Mouse (Mus musculus) embryonic facial prominence, embryonic 12.5 days (tissue): ENCODE measurements around the gene Tnfaip8l1. TPM values are rescaled to one million over a fixed set of nuclear protein-coding genes. Genes with fewer than 3 reads are reported as not detected.
A peak's percentile ranks its signal among the peaks of the same experiment; 100 is the strongest.

Experiments
- ATAC-seq: fragments of 200-750 bp; cut with Nextera tagmentation; 2 replicates; pipeline ENCODE4 v1.8.0; 2017; ENCODE audit not compliant: insufficient number of reproducible peaks, insufficient read depth, low FRiP score, low TSS enrichment
- H3K27ac ChIP-seq: fragments of 300-500 bp; sonication (generic); 2 replicates; pipeline ENCODE4 v1.5.1; 2016; ENCODE audit warnings: mild to moderate bottlenecking
- H3K27me3 ChIP-seq: fragments of 300-500 bp; sonication (generic); 2 replicates; pipeline ENCODE4 v1.6.1; 2016; ENCODE audit warnings: mild to moderate bottlenecking, moderate library complexity
- H3K36me3 ChIP-seq: fragments of 300-500 bp; sonication (generic); 2 replicates; pipeline ENCODE4 v1.6.1; 2016; ENCODE audit warnings: mild to moderate bottlenecking
- H3K4me1 ChIP-seq: fragments of 300-500 bp; sonication (generic); 2 replicates; pipeline ENCODE4 v1.6.1; 2016
- H3K4me2 ChIP-seq: fragments of 300-500 bp; sonication (generic); replicated peaks from 2 replicates; pipeline ENCODE4 v1.6.1; 2016; ENCODE audit warnings: mild to moderate bottlenecking, moderate library complexity
- H3K4me3 ChIP-seq: fragments of 300-500 bp; sonication (generic); 2 replicates; pipeline ENCODE4 v1.5.1; 2016; ENCODE audit warnings: mild to moderate bottlenecking
- H3K9ac ChIP-seq: fragments of 300-500 bp; sonication (generic); 2 replicates; pipeline ENCODE4 v1.6.1; 2016; ENCODE audit warnings: mild to moderate bottlenecking, moderate library complexity
- H3K9me3 ChIP-seq: fragments of 300-500 bp; sonication (generic); 2 replicates; pipeline ENCODE4 v1.6.1; 2016; ENCODE audit warnings: mild to moderate bottlenecking, moderate library complexity
- WGBS: fragments of 180-500 bp; shearing (Covaris S2); methylation state at CpG from one replicate; pipeline ENCODE4 v1.1.7; 2016; 5-methylcytosine and 5-hydroxymethylcytosine counted together
- polyA plus RNA-seq: library from polyadenylated mRNA; unstranded; fragments of >200 nt; fragmentation: Nextera tagmentation; extraction: Ambion mirVana; gene quantifications from 2 replicates; pipeline ENCODE4 v1.2.1, GENCODE M21; 2016

The Tnfaip8l1 gene
- polyA plus RNA-seq, 1 experiment from 2014 or later: 13.0 TPM

GRCm38 (mm10) chr17:56125276-56125630, 37.0 kb upstream of the Tnfaip8l1 start:
- WGBS: 77% methylated on average over 4 of the region's 4 CpGs
- H3K27me3 ChIP-seq: peaks cover 46% of the 10 kb centered on the region

GRCm38 (mm10) chr17:56126175-56126574, 36.1 kb upstream of the Tnfaip8l1 start:
- no peak overlapping the region for H3K4me3 ChIP-seq
- H3K4me1 ChIP-seq: peaks cover 9% of the 10 kb centered on the region
- H3K4me2 ChIP-seq: no peak overlapping the region
- H3K9ac ChIP-seq: no peak overlapping the region
- no peak overlapping the region for H3K27ac ChIP-seq
- 63% methylated on average over 11 of the region's 11 CpGs for WGBS
- no peaks in the 10 kb centered on the region for H3K36me3 ChIP-seq
- ATAC-seq: no peak
- peaks cover 37% of the 10 kb centered on the region for H3K27me3 ChIP-seq
- peaks cover 15% of the 10 kb centered on the region for H3K9me3 ChIP-seq

More at GRCm38 (mm10) chr17:56125276-56125630, 37.0 kb upstream of the Tnfaip8l1 start:
- H3K4me1 ChIP-seq: peaks cover 13% of the 10 kb centered on the region
- H3K9me3 ChIP-seq: peaks cover 15% of the 10 kb centered on the region
- no peaks in the 10 kb centered on the region for H3K36me3 ChIP-seq
- no peak overlapping the region for H3K4me2 ChIP-seq
- no peak for ATAC-seq
- no peak overlapping the region for H3K4me3 ChIP-seq
- H3K9ac ChIP-seq: no peak overlapping the region
- H3K27ac ChIP-seq: no peak overlapping the region

- ATAC-seq: no peak
- no peaks in the 10 kb centered on the region for H3K36me3 ChIP-seq
- H3K4me1 ChIP-seq: peaks cover 9% of the 10 kb centered on the region
- WGBS: 87% methylated on average over 15 of the region's 15 CpGs
- no peak overlapping the region for H3K4me3 ChIP-seq
- H3K9ac ChIP-seq: no peak overlapping the region
- H3K27me3 ChIP-seq: peaks cover 16% of the 10 kb centered on the region
- H3K27ac ChIP-seq: no peak overlapping the region
- no peak overlapping the region for H3K4me2 ChIP-seq
- H3K9me3 ChIP-seq: peaks cover 2% of the 10 kb centered on the region; the same call in 1 of the 2 replicates
Observed at GRCm38 (mm10) chr17:56128246-56128645, 34.0 kb upstream of the Tnfaip8l1 start.

- Histone ChIP-seq H3K9me3 (no peaks in the 10 kb centered on the region), H3K4me2 (no peak overlapping the region), H3K27me3 (0 out of 2 replicates have a peak, but pooled peaks cover 5% of the 10 kb centered on the region), H3K4me1 (peaks cover 25% of the 10 kb centered on the region), H3K27ac (no peak overlapping the region), H3K9ac (no peak overlapping the region), H3K36me3 (no peaks in the 10 kb centered on the region), H3K4me3 (no peak overlapping the region)
- 88% methylated on average over 10 of the region's 10 CpGs for WGBS
- no peak for ATAC-seq
Observed at GRCm38 (mm10) chr17:56131136-56131535, 31.1 kb upstream of the Tnfaip8l1 start.

DNA sequence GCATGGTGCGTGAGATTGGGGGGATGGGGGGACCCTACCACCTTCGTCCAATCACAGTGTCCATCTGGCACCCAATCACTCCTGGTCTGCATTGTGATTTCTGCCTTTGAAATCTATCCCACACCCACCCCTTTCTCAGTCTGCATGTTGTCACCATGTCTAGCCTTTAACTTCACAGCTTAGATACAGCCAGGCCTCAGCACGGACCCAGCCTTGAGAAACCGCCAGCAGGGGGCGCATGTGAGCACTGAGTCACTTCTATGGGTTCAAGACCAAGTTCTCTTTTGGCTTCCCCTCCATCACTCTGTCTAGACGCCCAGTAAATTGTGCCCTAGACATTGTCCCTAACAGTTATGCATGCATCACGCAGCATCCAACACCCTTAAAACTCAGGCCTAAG, 30.5 kb upstream of the Tnfaip8l1 start:
- WGBS: 44% methylated on average over 7 of the region's 7 CpGs
- H3K4me3 ChIP-seq: no peak overlapping the region
- ATAC-seq: no peak

DNA sequence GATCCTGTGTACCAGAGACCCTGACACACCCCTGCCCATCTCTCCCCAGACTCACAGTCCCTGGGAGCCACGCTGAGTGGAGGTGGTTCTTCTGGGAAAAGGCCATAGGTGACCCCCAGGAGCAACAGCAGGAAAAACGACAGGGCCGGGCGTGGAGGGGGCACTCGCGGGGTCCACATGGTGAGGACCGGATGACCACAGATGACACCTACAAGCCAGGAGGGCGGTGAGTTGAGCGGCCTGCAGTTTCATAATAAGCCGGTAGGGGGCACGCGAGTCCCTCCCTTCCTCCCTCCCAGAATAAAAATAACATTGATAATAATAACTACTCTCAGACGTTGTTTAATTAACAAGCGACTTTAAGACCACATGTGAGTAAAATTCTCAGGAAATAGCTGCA, 29.6 kb upstream of the Tnfaip8l1 start:
- 5% methylated on average over 14 of the region's 14 CpGs for WGBS
- peaks cover 25% of the 10 kb centered on the region for H3K4me1 ChIP-seq
- H3K9ac ChIP-seq: no peak overlapping the region; the same call in 1 of the 2 replicates
- no peak overlapping the region for H3K27ac ChIP-seq
- ATAC-seq: no peak
- H3K36me3 ChIP-seq: no peaks in the 10 kb centered on the region
- peaks cover 12% of the 10 kb centered on the region; the same call in 1 of the 2 replicates for H3K27me3 ChIP-seq
- H3K4me3 ChIP-seq: no peak overlapping the region
- no peaks in the 10 kb centered on the region for H3K9me3 ChIP-seq
- no peak overlapping the region for H3K4me2 ChIP-seq

More for the DNA sequence above, 30.5 kb upstream of the Tnfaip8l1 start:
- H3K36me3 ChIP-seq: no peaks in the 10 kb centered on the region
- no peak overlapping the region for H3K9ac ChIP-seq
- H3K4me2 ChIP-seq: no peak overlapping the region
- H3K27ac ChIP-seq: no peak overlapping the region
- H3K4me1 ChIP-seq: peaks cover 25% of the 10 kb centered on the region
- 0 out of 2 replicates have a peak, but pooled peaks cover 5% of the 10 kb centered on the region for H3K27me3 ChIP-seq
- no peaks in the 10 kb centered on the region for H3K9me3 ChIP-seq

DNA sequence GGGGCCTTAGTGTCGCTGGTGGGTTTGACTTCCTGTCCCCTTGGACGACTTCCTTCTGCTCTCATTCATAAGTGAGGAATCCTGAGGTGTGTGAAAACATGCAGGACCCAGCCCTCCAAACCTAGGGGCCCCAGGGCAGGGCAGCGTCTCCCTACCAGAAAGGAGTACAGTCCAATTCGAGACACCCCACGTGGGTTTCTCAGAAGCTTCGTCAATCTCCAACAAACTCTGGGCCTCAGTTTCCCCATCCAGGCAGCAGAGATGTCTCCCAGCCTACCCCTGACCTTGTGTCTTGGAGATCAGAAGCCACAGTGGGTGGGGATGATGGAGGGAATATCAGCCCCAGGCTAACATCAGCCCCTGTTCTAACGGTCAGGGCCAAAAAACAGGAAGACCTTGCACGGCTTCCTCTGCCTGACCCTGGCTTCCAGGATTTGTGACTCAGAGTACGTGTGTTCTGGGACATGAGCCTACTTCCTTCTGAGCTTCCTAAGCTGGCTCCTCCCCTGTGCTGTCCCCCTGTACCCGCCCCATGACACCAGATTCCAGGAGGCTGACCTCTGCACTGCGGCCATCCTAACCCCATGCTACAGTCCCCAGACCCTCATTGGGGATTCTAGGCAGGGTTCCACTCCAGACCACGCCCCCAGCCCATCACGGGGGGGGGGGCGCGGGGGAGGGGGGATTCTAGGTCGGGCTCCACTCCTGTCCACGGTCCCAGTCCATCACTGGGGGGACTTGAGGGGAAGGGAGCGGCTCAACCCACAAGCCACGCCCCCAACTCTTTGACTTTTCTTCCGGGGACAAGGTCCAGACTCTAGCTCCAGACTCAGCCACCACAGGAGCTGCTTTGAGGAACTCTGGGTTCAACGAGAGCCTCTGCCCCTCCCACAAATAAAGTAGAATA, 28.6 kb upstream of the Tnfaip8l1 start:
- WGBS: 23% methylated on average over 17 of the region's 21 CpGs
- Histone ChIP-seq H3K9ac (no peak overlapping the region), H3K4me3 (peak overlapping the region; percentile 23), H3K27me3 (peaks cover 21% of the 10 kb centered on the region), H3K36me3 (no peaks in the 10 kb centered on the region), H3K27ac (0 out of 2 replicates have a peak overlapping the region, but pooled peaks have one; percentile 17), H3K9me3 (no peaks in the 10 kb centered on the region), H3K4me1 (peaks cover 30% of the 10 kb centered on the region), H3K4me2 (peak overlapping the region; percentile 49)
- 0 out of 2 replicates have a peak, but pooled peaks have one; percentile 35 for ATAC-seq

GRCm38 (mm10) chr17:56134463-56134971, 27.8 kb upstream of the Tnfaip8l1 start:
- Histone ChIP-seq H3K4me2 (peak overlapping the region; percentile 49), H3K27me3 (peaks cover 29% of the 10 kb centered on the region), H3K4me3 (peak overlapping the region; percentile 23), H3K9ac (no peak overlapping the region), H3K4me1 (peaks cover 34% of the 10 kb centered on the region), H3K36me3 (no peaks in the 10 kb centered on the region), H3K27ac (no peak overlapping the region), H3K9me3 (no peaks in the 10 kb centered on the region)
- ATAC-seq: no peak
- 3% methylated on average over 27 of the region's 27 CpGs for WGBS

GRCm38 (mm10) chr17:56136558-56136957, 25.7 kb upstream of the Tnfaip8l1 start:
- Histone ChIP-seq H3K36me3 (no peaks in the 10 kb centered on the region), H3K27me3 (peaks cover 49% of the 10 kb centered on the region), H3K4me2 (no peak overlapping the region), H3K9me3 (no peaks in the 10 kb centered on the region), H3K27ac (no peak overlapping the region), H3K4me1 (peaks cover 42% of the 10 kb centered on the region), H3K4me3 (no peak overlapping the region), H3K9ac (no peak overlapping the region)
- 85% methylated on average over 7 of the region's 7 CpGs for WGBS
- ATAC-seq: no peak

DNA sequence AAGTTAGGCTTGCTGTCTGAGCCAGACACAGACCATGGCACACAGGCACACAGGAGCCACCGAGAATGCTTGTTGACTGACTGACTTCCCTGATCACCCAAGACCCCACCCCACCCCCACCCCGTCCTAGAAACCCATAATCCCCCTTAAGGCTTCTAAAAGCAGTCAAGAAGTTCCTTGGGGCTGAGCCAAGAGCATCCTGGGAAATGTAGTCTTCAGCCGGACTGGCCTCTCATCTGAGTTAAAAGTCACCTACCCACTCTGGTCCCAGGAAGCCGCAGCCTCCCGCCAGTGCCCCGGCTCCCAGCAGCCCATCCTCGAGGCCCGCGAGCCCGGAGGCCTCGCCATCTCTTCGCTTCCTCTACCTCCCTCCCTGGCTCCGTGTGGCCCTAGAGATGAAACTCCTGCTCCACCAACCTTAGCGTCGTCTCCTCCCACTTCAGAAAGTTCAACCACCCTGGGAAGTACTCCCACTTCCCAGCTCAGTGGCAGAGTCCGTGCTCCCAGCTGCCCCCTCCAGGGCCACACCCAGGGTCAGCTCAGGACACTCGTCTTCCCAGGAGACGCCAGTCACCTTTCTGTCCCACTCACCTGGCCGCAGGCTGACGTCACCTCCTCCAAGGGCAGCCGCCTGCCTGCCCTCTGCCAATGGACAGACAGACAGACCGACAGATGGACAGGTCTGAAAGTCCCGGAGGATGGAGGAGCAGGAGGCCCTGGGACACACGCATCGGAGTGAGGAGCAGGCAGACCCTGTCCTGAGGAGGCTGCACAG, 24.3 kb upstream of the Tnfaip8l1 start:
- Histone ChIP-seq H3K9ac (no peak overlapping the region), H3K27me3 (peaks cover 64% of the 10 kb centered on the region), H3K4me1 (peaks cover 53% of the 10 kb centered on the region), H3K4me2 (peak overlapping the region; percentile 25), H3K27ac (no peak overlapping the region), H3K4me3 (peak overlapping the region; percentile 9; the same call in 1 of the 2 replicates), H3K9me3 (no peaks in the 10 kb centered on the region), H3K36me3 (no peaks in the 10 kb centered on the region)
- WGBS: 12% methylated on average over 25 of the region's 25 CpGs
- no peak for ATAC-seq

DNA sequence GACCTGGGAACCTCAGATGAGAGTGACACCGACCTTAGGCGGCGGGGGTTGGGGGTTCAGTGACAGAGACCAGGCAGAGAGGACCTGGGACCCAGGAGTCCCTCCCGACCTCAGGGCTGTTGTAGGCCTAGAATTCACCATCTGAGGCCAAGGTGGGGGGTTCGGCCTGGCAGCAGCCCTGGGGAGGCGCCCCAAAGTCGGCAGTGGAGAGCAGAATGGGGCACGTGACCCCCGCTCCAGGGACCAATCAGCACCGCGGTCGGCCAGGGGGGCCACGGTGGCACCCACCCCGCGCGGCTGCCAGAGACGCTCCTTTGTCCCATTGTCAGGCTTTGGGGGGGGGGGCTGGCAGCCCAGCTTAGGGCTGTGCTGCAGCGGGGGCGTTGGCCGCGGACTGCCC, 22.9 kb upstream of the Tnfaip8l1 start:
- no peak for ATAC-seq
- no peak overlapping the region for H3K27ac ChIP-seq
- H3K4me2 ChIP-seq: peak overlapping the region; percentile 97
- H3K4me3 ChIP-seq: peak overlapping the region; percentile 76
- peak overlapping the region; percentile 61 for H3K9ac ChIP-seq
- no peaks in the 10 kb centered on the region for H3K9me3 ChIP-seq
- H3K36me3 ChIP-seq: no peaks in the 10 kb centered on the region
- H3K27me3 ChIP-seq: peaks cover 77% of the 10 kb centered on the region
- peaks cover 44% of the 10 kb centered on the region for H3K4me1 ChIP-seq
- 6% methylated on average over 21 of the region's 21 CpGs for WGBS
